Mouse (Mus musculus): Measurements from ENCODE around the gene Micu2. TPM values are rescaled to one million over a fixed set of nuclear protein-coding genes. Genes with fewer than 3 reads are reported as not detected.
A peak's percentile ranks its signal among the peaks of the same experiment; 100 is the strongest.

Micu2 gene
- total RNA-seq, 2 experiments from 2014 or later = 25.6 to 26.0 TPM

DNA sequence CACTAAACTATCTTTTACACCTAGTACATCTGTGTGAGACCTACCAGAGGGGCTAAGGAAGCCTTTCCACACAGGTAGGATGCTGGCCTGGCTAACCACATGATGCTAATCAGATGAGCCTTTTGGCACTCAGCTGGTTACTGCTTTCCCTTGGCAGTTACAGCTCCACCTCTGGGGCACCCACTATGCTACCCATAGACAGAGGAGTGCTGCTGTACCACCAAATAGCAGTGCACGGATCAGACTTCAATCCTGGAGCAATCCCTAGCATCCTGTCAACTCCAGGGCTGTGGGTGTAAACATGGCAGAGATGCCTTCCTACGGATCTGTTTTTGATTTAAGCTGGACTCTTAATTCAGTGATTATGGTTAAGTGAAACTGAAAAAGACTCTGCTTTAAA is 13.3 kb downstream of the Micu2 start:
- TF ChIP-seq CTCF (IDR thresholded peaks at IDR 0.05) = no peak
- H3K27ac ChIP-seq = no peak overlapping the region
- H3K4me3 ChIP-seq = no peak overlapping the region
- DNase-seq (ENCODE audit: extremely low spot score in 1 of 2, low spot score in 2 of 2) = no peak
- intact Hi-C loops (cut with DNase I) = no loop called here

GRCm38 (mm10) chr14:57982450-57982849 is 16.6 kb downstream of the Micu2 start:
- intact Hi-C loops (cut with DNase I) = no loop called here
- no peak for TF ChIP-seq CTCF (IDR thresholded peaks at IDR 0.05)
- Histone ChIP-seq H3K4me3 (no peak overlapping the region), H3K27ac (no peak overlapping the region)
- no peak for DNase-seq (ENCODE audit: extremely low spot score in 1 of 2, low spot score in 2 of 2)

- no peak overlapping the region; the same call in 1 of the 2 replicates for H3K27ac ChIP-seq
- no peak overlapping the region for H3K4me3 ChIP-seq
- no peak for DNase-seq (ENCODE audit: extremely low spot score in 1 of 2, low spot score in 2 of 2)
- no peak for TF ChIP-seq CTCF (IDR thresholded peaks at IDR 0.05)
- intact Hi-C loops (cut with DNase I) = no loop called here
Measured at GRCm38 (mm10) chr14:57981720-57982418, 17.2 kb downstream of the Micu2 start.

- TF ChIP-seq CTCF (IDR thresholded peaks at IDR 0.05) = no peak
- H3K4me3 ChIP-seq = no peak overlapping the region
- H3K27ac ChIP-seq = no peak overlapping the region
- no peak for DNase-seq (ENCODE audit: extremely low spot score in 1 of 2, low spot score in 2 of 2)
- intact Hi-C loops (cut with DNase I) = no loop called here
Measured at GRCm38 (mm10) chr14:57980776-57981175, 18.3 kb downstream of the Micu2 start.

- Histone ChIP-seq H3K4me3 (no peak overlapping the region), H3K27ac (no peak overlapping the region)
- no peak for DNase-seq (ENCODE audit: extremely low spot score in 1 of 2, low spot score in 2 of 2)
- intact Hi-C loops (cut with DNase I) = no loop called here
- TF ChIP-seq CTCF (IDR thresholded peaks at IDR 0.05) = no peak
Measured at GRCm38 (mm10) chr14:57980179-57980578, 18.9 kb downstream of the Micu2 start.

DNA sequence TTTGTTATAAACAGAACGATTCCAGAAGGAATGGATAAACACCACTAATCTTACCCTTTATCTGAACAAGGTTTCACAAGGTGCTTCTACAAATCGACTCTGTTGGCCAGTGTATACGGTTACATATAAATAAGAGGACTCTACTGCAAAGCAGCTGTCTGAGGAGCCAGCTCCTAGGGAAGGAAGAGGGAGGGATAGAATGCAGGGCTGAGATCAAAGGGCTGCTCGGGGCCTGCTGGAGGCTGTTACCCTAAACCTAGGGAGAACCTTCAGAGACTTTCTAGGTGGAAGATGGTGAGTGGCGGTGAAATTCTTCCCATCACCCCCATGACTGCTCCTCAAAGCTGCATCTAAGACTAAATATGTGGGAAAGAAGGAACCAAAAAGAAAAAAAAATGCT is 20.9 kb downstream of the Micu2 start:
- no peak for DNase-seq (ENCODE audit: extremely low spot score in 1 of 2, low spot score in 2 of 2)
- H3K27ac ChIP-seq = no peak overlapping the region
- H3K4me3 ChIP-seq = no peak overlapping the region
- intact Hi-C loops (cut with DNase I) = no loop called here
- TF ChIP-seq CTCF (IDR thresholded peaks at IDR 0.05) = no peak

GRCm38 (mm10) chr14:57975656-57976055 is 23.4 kb downstream of the Micu2 start:
- no peak for TF ChIP-seq CTCF (IDR thresholded peaks at IDR 0.05)
- Histone ChIP-seq H3K4me3 (no peak overlapping the region), H3K27ac (no peak overlapping the region)
- intact Hi-C loops (cut with DNase I) = no loop called here
- DNase-seq (ENCODE audit: extremely low spot score in 1 of 2, low spot score in 2 of 2) = no peak

GRCm38 (mm10) chr14:57971986-57972525 is 27.0 kb downstream of the Micu2 start:
- TF ChIP-seq CTCF (IDR thresholded peaks at IDR 0.05) = no peak
- H3K4me3 ChIP-seq = no peak overlapping the region
- intact Hi-C loops (cut with DNase I) = no loop called here

DNA sequence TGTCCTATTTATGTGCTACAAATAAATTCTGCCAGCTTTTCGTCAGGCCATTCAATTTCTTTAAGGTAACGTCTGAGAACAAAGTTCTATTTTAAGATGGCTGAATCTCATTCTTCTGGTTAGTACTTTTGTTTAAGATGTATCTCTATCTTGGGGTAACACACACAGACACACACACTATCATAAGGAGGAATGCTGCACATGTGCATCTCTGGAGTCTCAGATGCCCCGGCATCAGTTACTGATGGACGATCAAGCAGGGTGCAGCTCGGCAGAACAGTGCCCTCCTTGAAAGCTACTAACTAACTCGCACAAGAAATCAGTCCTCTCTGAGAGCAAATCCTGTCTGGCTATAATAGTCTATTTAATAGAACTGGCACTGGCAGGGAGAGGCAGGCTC is 30.2 kb downstream of the Micu2 start:
- DNase-seq (ENCODE audit: extremely low spot score in 1 of 2, low spot score in 2 of 2) = no peak

More at GRCm38 (mm10) chr14:57971986-57972525, 27.0 kb downstream of the Micu2 start:
- H3K27ac ChIP-seq = no peak overlapping the region
- no peak for DNase-seq (ENCODE audit: extremely low spot score in 1 of 2, low spot score in 2 of 2)

GRCm38 (mm10) chr14:57967080-57967797 is 31.8 kb downstream of the Micu2 start:
- TF ChIP-seq CTCF (IDR thresholded peaks at IDR 0.05) = no peak
- no peak overlapping the region for H3K4me3 ChIP-seq
- intact Hi-C loops (cut with DNase I) = no loop called here
- no peak for DNase-seq (ENCODE audit: extremely low spot score in 1 of 2, low spot score in 2 of 2)
- H3K27ac ChIP-seq = no peak overlapping the region

More for the DNA sequence above, 30.2 kb downstream of the Micu2 start:
- no peak for TF ChIP-seq CTCF (IDR thresholded peaks at IDR 0.05)
- H3K4me3 ChIP-seq = no peak overlapping the region
- H3K27ac ChIP-seq = no peak overlapping the region
- intact Hi-C loops (cut with DNase I) = no loop called here

- TF ChIP-seq CTCF (IDR thresholded peaks at IDR 0.05) = no peak
- no peak for DNase-seq (ENCODE audit: extremely low spot score in 1 of 2, low spot score in 2 of 2)
- no peak overlapping the region for H3K4me3 ChIP-seq
- H3K27ac ChIP-seq = no peak overlapping the region
- intact Hi-C loops (cut with DNase I) = no loop called here
Measured at GRCm38 (mm10) chr14:57961861-57962260, 37.2 kb downstream of the Micu2 start.

- Histone ChIP-seq H3K4me3 (no peak overlapping the region), H3K27ac (no peak overlapping the region)
- TF ChIP-seq CTCF (IDR thresholded peaks at IDR 0.05) = peak; percentile 62
- intact Hi-C loops (cut with DNase I) = loop anchor here (10.0 kb wide), 2 partner anchors 1134 to 1164 kb away; no protein-coding TSS in a partner anchor
- peak in 1 of 2 experiments; percentile 22 for DNase-seq (ENCODE audit: extremely low spot score in 1 of 2, low spot score in 2 of 2)
Measured at GRCm38 (mm10) chr14:57951089-57951488, 48.0 kb downstream of the Micu2 start.
